Comparison of ENCODE assay signal across 8 mouse cellular contexts in genomic region chr3:145681348-145681935, GRCm38 (mm10). TPM values are rescaled to one million over a fixed set of nuclear protein-coding genes. Genes with fewer than 3 reads are reported as not detected.
DNase-seq lines count a peak whose midpoint lies in the region; ATAC-seq and TF ChIP-seq lines count a peak whose summit lies in the region.

No protein-coding gene starts in this region.

- H3K9me3 ChIP-seq in heart, embryonic 16.5 days (replicated peaks; ENCODE audit: control insufficient read depth, low read length): no peaks in the 10 kb centered on the region
- no peaks in the 10 kb centered on the region for H3K9me3 ChIP-seq in intestine, postnatal 0 days (ENCODE audit: control insufficient read depth)

- WGBS in heart, embryonic 16.5 days: 47% methylated on average over 10 of the region's 10 CpGs
- 75% methylated on average over 10 of the region's 10 CpGs for WGBS in intestine, postnatal 0 days

- peak; percentile 78 for ATAC-seq in heart, embryonic 16.5 days (replicated peaks; ENCODE audit: extremely low read depth, insufficient read depth, low FRiP score)
- ATAC-seq in intestine, postnatal 0 days: no peak
- ATAC-seq in megakaryocyte, adult 5-6 weeks (ENCODE audit: poor library complexity, severe bottlenecking): no peak
- ATAC-seq in monocyte, adult 5-6 weeks (replicated peaks; ENCODE audit: insufficient number of reproducible peaks, low FRiP score, low TSS enrichment, poor library complexity, severe bottlenecking): no peak

- TF ChIP-seq CTCF in intestine, postnatal 0 days (IDR thresholded peaks at IDR 0.05; ENCODE audit: low read depth): no peak

- peak overlapping the region; percentile 62 for H3K27ac ChIP-seq in heart, embryonic 16.5 days (ENCODE audit: low read length)
- no peak overlapping the region for H3K27ac ChIP-seq in intestine, postnatal 0 days (ENCODE audit: low read depth, low read length)

- peak overlapping the region; percentile 31; the same call in 1 of the 2 replicates for H3K4me2 ChIP-seq in heart, embryonic 16.5 days (ENCODE audit: low read depth, low read length)
- no peak overlapping the region for H3K4me2 ChIP-seq in intestine, postnatal 0 days (replicated peaks; ENCODE audit: low read depth)

- H3K4me3 ChIP-seq in heart, embryonic 16.5 days (ENCODE audit: low read length): no peak overlapping the region
- no peak overlapping the region for H3K4me3 ChIP-seq in intestine, postnatal 0 days (ENCODE audit: low read depth, low read length)

- no peaks in the 10 kb centered on the region for H3K36me3 ChIP-seq in heart, embryonic 16.5 days (ENCODE audit: control insufficient read depth, insufficient read depth)
- H3K36me3 ChIP-seq in intestine, postnatal 0 days (ENCODE audit: control insufficient read depth, insufficient read depth): no peaks in the 10 kb centered on the region

- peaks cover 14% of the 10 kb centered on the region for H3K4me1 ChIP-seq in heart, embryonic 16.5 days (ENCODE audit: control insufficient read depth, insufficient read depth, low read length)
- peaks cover 6% of the 10 kb centered on the region; the same call in 1 of the 2 replicates for H3K4me1 ChIP-seq in intestine, postnatal 0 days (replicated peaks; ENCODE audit: control insufficient read depth, insufficient read depth, low read length)

- intact Hi-C loops in left cerebral cortex, postnatal 36 days (cut with DNase I): no loop called here

- H3K9ac ChIP-seq in heart, embryonic 16.5 days (ENCODE audit: low read length): peak overlapping the region; percentile 3; the same call in 1 of the 2 replicates
- H3K9ac ChIP-seq in intestine, postnatal 0 days (ENCODE audit: low read depth, low read length): no peak overlapping the region

- no peaks in the 10 kb centered on the region for H3K27me3 ChIP-seq in heart, embryonic 16.5 days (ENCODE audit: control insufficient read depth, insufficient read depth, low read length)
- H3K27me3 ChIP-seq in intestine, postnatal 0 days (replicated peaks; ENCODE audit: control insufficient read depth, insufficient read depth, low read length): no peaks in the 10 kb centered on the region

- peak; percentile 46 for DNase-seq in layer of hippocampus, adult 11-12 months (ENCODE audit: low spot score)
- no peak for DNase-seq in layer of hippocampus, adult 9-10 months (ENCODE audit: low spot score)
- DNase-seq in cerebellum, adult 9-10 months: peak; percentile 56
- DNase-seq in left cerebral cortex, postnatal 36 days (ENCODE audit: low spot score in 2 of 2): peak; percentile 13 to 20

RNA-seq across cellular contexts. Expression of gene Ccn1, which starts 31.7 kb away (rescaled TPM):
- polyA plus RNA-seq in heart, embryonic 16.5 days (2015; fragmentation: Nextera tagmentation; extraction: Ambion mirVana): 55.4 and 61.1 TPM in 2 replicates
- 10 to 100 TPM in 1 of 2 experiments, 1 to 10 TPM in 1; 3.1 to 19.7 TPM for total RNA-seq in left cerebral cortex, postnatal 36 days (2021)
- 33.1 and 37.0 TPM in 2 replicates for polyA plus RNA-seq in intestine, postnatal 0 days (2015; fragmentation: Nextera tagmentation; extraction: Ambion mirVana)
- total RNA-seq in megakaryocyte, adult 5-6 weeks (2015): not detected in 2 replicates
- total RNA-seq in megakaryocyte, adult 5-6 weeks (2017): 0.08 and 0.15 TPM in 2 replicates
- not detected in 3 replicates for total RNA-seq in monocyte, adult 5-6 weeks (2017)
